Mouse (Mus musculus) CH12.LX (cell line): Measurements from ENCODE around the gene Zc3h8. TPM values are rescaled to one million over a fixed set of nuclear protein-coding genes. Genes with fewer than 3 reads are reported as not detected.

Source experiments
- DNase-seq: peaks from one replicate; pipeline ENCODE4 v3.0.0-alpha.2; 2013; ENCODE audit errors: extremely low read depth
- H3K27ac ChIP-seq: 2 replicates; pipeline ENCODE4 v1.5.1; 2012; ENCODE audit warnings: low read depth, mild to moderate bottlenecking, control low read depth, moderate library complexity; ENCODE audit not compliant: insufficient read depth
- H3K27me3 ChIP-seq: replicated peaks from 2 replicates; pipeline ENCODE3; 2012; ENCODE audit warnings: inconsistent platforms
- H3K36me3 ChIP-seq, 2 experiments: replicated peaks in 1 of 2; 2 replicates each; pipeline versions ENCODE3 to v1.6.1; 2012; ENCODE audit warnings: inconsistent platforms in 1 of 2, low read length in 1 of 2, mild to moderate bottlenecking in 1 of 2, mixed read lengths in 1 of 2, moderate library complexity in 1 of 2; ENCODE audit not compliant: control insufficient read depth in 1 of 2, insufficient read depth in 1 of 2
- H3K4me1 ChIP-seq, 2 experiments: 2 replicates each; pipeline ENCODE4 v1.6.1; 2012; ENCODE audit warnings: inconsistent platforms in 1 of 2, moderate library complexity in 1 of 2; ENCODE audit not compliant: insufficient read depth in 2 of 2, control insufficient read depth in 1 of 2
- H3K4me2 ChIP-seq: 2 replicates; pipeline ENCODE4 v1.6.1; 2012; ENCODE audit warnings: low read depth, mild to moderate bottlenecking, control low read depth; ENCODE audit not compliant: poor library complexity, insufficient read depth, severe bottlenecking
- H3K4me3 ChIP-seq, 3 experiments: fragments of 150-350 bp in 1 of 3; sonication (generic) in 1 of 3; replicated peaks in 1 of 3; 2 replicates each; pipeline versions ENCODE3 to v1.5.1; 2011 to 2012; ENCODE audit warnings: low read depth in 2 of 3, low read length in 2 of 3, mild to moderate bottlenecking in 2 of 3, moderate library complexity in 2 of 3, control low read depth in 1 of 3, improper control_type of control experiment in 1 of 3, inconsistent platforms in 1 of 3, mixed read lengths in 1 of 3; ENCODE audit not compliant: poor library complexity in 1 of 3
- H3K79me2 ChIP-seq: replicated peaks from 2 replicates; pipeline ENCODE4 v1.6.1; 2012; ENCODE audit warnings: mild to moderate bottlenecking, moderate library complexity; ENCODE audit not compliant: control insufficient read depth, poor library complexity, insufficient read depth, severe bottlenecking; ENCODE audit errors: extremely low read depth
- H3K9ac ChIP-seq: 2 replicates; pipeline ENCODE4 v1.6.1; 2012; ENCODE audit warnings: low read depth, mild to moderate bottlenecking, control low read depth, moderate library complexity; ENCODE audit not compliant: insufficient read depth
- H3K9me3 ChIP-seq: replicated peaks from 2 replicates; pipeline ENCODE3; 2012; ENCODE audit warnings: low read length, inconsistent platforms, mixed read lengths
- CHD2 ChIP-seq: IDR thresholded peaks from 2 replicates; pipeline ENCODE4 v1.6.1; 2011; ENCODE audit warnings: low read length, improper control_type of control experiment
- CTCF ChIP-seq, 2 experiments: IDR thresholded peaks in 1 of 2; conservative IDR thresholded peaks in 1 of 2; 2 replicates each; pipeline ENCODE4 v1.5.1; 2011 to 2012; ENCODE audit warnings: low read depth in 2 of 2, low read length in 2 of 2, improper control_type of control experiment in 1 of 2, inconsistent platforms in 1 of 2, mild to moderate bottlenecking in 1 of 2, moderate library complexity in 1 of 2
- E2F4 ChIP-seq: IDR thresholded peaks from 2 replicates; pipeline ENCODE4 v1.6.1; 2011; ENCODE audit warnings: low read depth, low read length, improper control_type of control experiment; ENCODE audit not compliant: insufficient replicate concordance
- ELF1 ChIP-seq: IDR thresholded peaks from 2 replicates; pipeline ENCODE4 v1.6.1; 2014; ENCODE audit warnings: low read depth, mild to moderate bottlenecking, inconsistent platforms, low read length, improper control_type of control experiment
- ETS1 ChIP-seq: conservative IDR thresholded peaks from 2 replicates; pipeline ENCODE4 v1.6.1; 2012; ENCODE audit warnings: low read depth, mild to moderate bottlenecking, inconsistent platforms, low read length, improper control_type of control experiment, moderate library complexity
- MAX ChIP-seq: IDR thresholded peaks from 2 replicates; pipeline ENCODE4 v1.6.1; 2011; ENCODE audit warnings: low read length, improper control_type of control experiment
- MXI1 ChIP-seq: IDR thresholded peaks from 2 replicates; pipeline ENCODE4 v1.6.1; 2011; ENCODE audit warnings: mild to moderate bottlenecking, low read depth, low read length, improper control_type of control experiment
- MYC ChIP-seq: IDR thresholded peaks from 2 replicates; pipeline ENCODE4 v1.6.1; 2011; ENCODE audit warnings: low read depth, mild to moderate bottlenecking, improper control_type of control experiment, low read length
- NELFE ChIP-seq: IDR thresholded peaks from 2 replicates; pipeline ENCODE4 v1.6.1; 2011; ENCODE audit warnings: low read depth, low read length, improper control_type of control experiment
- NRF1 ChIP-seq: IDR thresholded peaks from 2 replicates; pipeline ENCODE4 v1.6.1; 2014; ENCODE audit warnings: low read depth, mild to moderate bottlenecking, inconsistent platforms, low read length, improper control_type of control experiment, moderate library complexity
- PAX5 ChIP-seq: IDR thresholded peaks from 2 replicates; pipeline ENCODE4 v1.6.1; 2012; ENCODE audit warnings: low read length, inconsistent platforms, mixed read lengths
- POLR2A ChIP-seq: IDR thresholded peaks from 2 replicates; pipeline ENCODE4 v1.6.1; 2011; ENCODE audit warnings: low read depth, mild to moderate bottlenecking, improper control_type of control experiment, low read length
- TBP ChIP-seq: conservative IDR thresholded peaks from 2 replicates; pipeline ENCODE4 v1.6.1; 2011; ENCODE audit warnings: low read depth, low read length, improper control_type of control experiment
- USF1 ChIP-seq: IDR thresholded peaks from 2 replicates; pipeline ENCODE4 v1.6.1; 2014; ENCODE audit warnings: low read depth, mild to moderate bottlenecking, inconsistent platforms, low read length, improper control_type of control experiment
- USF2 ChIP-seq: conservative IDR thresholded peaks from 2 replicates; pipeline ENCODE4 v1.6.1; 2011; ENCODE audit warnings: low read depth, low read length, improper control_type of control experiment
- dilution Hi-C: fragments of 300-500 bp; cut with MboI; formaldehyde crosslinking; loops from 2 replicates; pipeline ENCODE4 v1.14.3; 2020; ENCODE audit warnings: low sequenced_read_pairs; ENCODE audit not compliant: extremely low pct_unique_long_range_greater_than_20kb, extremely low pct_ligation_motif_present
- in situ Hi-C: fragments of 300-500 bp; cut with MboI; formaldehyde crosslinking; loops from 3 replicates; pipeline ENCODE4 v1.14.3; 2019; ENCODE audit warnings: low sequenced_read_pairs, low pct_ligation_motif_present, low pct_unique_long_range_greater_than_20kb, mixed read lengths
- polyA plus RNA-seq: library from polyadenylated mRNA; unstranded; fragments of >175 nt; gene quantifications from 2 replicates; pipeline ENCODE4 v1.2.1, GENCODE M21; 2012; ENCODE audit warnings: low read depth; ENCODE audit not compliant: insufficient read length
- total RNA-seq, 2 experiments: library from RNA; depleted of rRNA; stranded (reverse); fragments of 300-350 nt in 1 of 2; fragments of >200 nt in 1 of 2; gene quantifications; 2 replicates each; pipeline ENCODE4 v1.2.3; 2012 to 2014

Gene Zc3h8
- total and polyA plus RNA-seq, 3 experiments = 8.1 to 15.2 (median 11.7) TPM

DNA sequence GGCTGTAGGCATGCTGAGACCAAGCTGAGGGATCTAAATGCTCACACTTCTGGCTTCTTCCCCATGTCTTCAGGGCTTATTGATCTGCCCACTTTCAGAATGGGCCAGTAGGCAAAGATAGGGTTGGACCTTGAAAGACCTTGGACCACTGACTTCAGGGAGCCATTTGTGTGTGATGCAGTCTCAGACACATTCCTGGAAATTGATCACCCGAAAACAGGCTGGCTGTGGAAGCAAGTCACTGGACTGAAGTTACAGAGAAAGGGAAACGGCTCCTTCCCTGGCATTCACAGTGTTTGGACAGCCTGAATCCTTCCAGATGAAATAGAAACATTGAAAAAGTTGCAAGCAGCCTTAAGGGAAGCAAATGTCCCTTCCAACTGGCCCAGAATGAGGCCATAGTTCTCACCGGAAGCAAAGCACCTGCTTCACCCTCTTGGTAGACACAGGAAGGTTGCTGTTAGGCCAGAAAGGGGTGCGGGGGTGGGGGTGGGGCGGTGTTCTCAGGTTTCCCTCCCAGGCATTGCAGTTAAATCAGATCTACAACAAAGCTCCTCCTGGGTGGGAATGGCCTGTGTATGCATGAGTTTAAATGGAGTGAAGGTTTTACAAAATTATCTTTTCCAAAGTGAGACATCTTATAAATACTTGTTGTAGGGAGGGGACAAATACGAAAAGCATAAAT, 55.9 kb downstream of the Zc3h8 start:
- Histone ChIP-seq H3K4me3 (no peak overlapping the region), H3K27me3 (no peaks in the 10 kb centered on the region), H3K4me1 (no peaks in the 10 kb centered on the region), H3K4me2 (no peak overlapping the region), H3K36me3 (no peaks in the 10 kb centered on the region), H3K79me2 (no peaks in the 10 kb centered on the region), H3K9me3 (no peaks in the 10 kb centered on the region), H3K9ac (no peak overlapping the region), H3K27ac (no peak overlapping the region)
- no peak for DNase-seq
- TF ChIP-seq MAX (no peak), ELF1 (no peak)
- in situ Hi-C loops = no loop called here
- dilution Hi-C loops = no loop called here

DNA sequence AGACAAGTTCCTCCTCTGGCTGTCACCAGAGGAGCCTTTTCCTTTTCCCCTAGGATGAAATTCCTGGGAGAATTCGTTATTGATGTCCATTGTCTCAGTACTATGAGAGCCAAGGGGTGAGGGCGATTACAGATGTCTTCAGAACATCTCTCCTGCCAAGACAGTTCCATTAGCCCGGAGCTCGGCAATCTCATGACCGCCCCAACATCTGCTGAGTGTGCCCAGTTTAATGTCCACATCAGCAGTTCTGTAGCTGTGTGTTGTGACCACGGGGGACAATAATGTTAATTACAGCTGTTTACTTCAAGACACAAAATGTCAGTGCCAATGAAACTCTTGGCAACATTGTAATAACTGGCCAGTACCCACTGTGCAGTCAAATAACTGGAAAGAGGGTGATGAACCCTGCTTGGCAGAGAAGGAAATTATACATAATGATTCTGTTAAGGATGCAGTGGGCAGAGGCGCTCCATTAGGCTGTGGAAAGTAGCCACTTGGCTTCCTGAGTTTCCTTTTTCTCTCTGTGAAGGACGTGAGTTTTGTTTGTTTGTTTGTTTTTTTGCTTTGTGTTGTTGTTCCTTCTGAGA, 58.6 kb downstream of the Zc3h8 start:
- no peaks in the 10 kb centered on the region for H3K4me1 ChIP-seq
- no peaks in the 10 kb centered on the region for H3K79me2 ChIP-seq
- dilution Hi-C loops (no loop called here), in situ Hi-C loops (no loop called here)
- no peak overlapping the region for H3K27ac ChIP-seq
- H3K9ac ChIP-seq = no peak overlapping the region
- no peak for TF ChIP-seq USF1
- TF ChIP-seq POLR2A = no peak
- no peak for TF ChIP-seq NRF1
- no peak for TF ChIP-seq ETS1
- TF ChIP-seq MAX = no peak
- TF ChIP-seq E2F4 = no peak
- TF ChIP-seq USF2 = no peak
- no peak for TF ChIP-seq NELFE
- no peak for TF ChIP-seq PAX5
- no peak for TF ChIP-seq TBP
- no peak for TF ChIP-seq CHD2
- TF ChIP-seq MXI1 = no peak
- no peak for TF ChIP-seq MYC
- no peak for TF ChIP-seq CTCF (conservative IDR thresholded peaks at IDR 0.05 in 1 of 2, IDR thresholded peaks at IDR 0.05 in 1 of 2; ENCODE audit: low read depth in 2 of 2, low read length in 2 of 2)
- no peaks in the 10 kb centered on the region for H3K36me3 ChIP-seq
- H3K9me3 ChIP-seq = no peaks in the 10 kb centered on the region
- no peak overlapping the region for H3K4me3 ChIP-seq
- DNase-seq = no peak
- H3K4me2 ChIP-seq = no peak overlapping the region
- no peaks in the 10 kb centered on the region for H3K27me3 ChIP-seq
